Mouse (Mus musculus) spleen, adult 2 months (tissue): ENCODE results near the gene Aip. TPM values are rescaled to one million over a fixed set of nuclear protein-coding genes. Genes with fewer than 3 reads are reported as not detected.

ENCODE experiments used
- DNase-seq, 2 experiments: peaks; one replicate each; pipeline versions ENCODE4 v3.0.0 to v3.0.0-alpha.2; 2012 to 2021; ENCODE audit warnings: low spot score in 2 of 2, low read depth in 1 of 2
- H3K27ac ChIP-seq: fragments of 200-500 bp; 2 replicates; pipeline ENCODE4 v1.5.1; 2012; ENCODE audit warnings: low read length, inconsistent platforms; ENCODE audit not compliant: insufficient read depth
- H3K27me3 ChIP-seq: fragments of 200-500 bp; 2 replicates; pipeline ENCODE4 v1.6.1; 2012; ENCODE audit warnings: mild to moderate bottlenecking, moderate library complexity, low read length, inconsistent platforms; ENCODE audit not compliant: control insufficient read depth, insufficient read depth
- H3K36me3 ChIP-seq: fragments of 200-500 bp; 2 replicates; pipeline ENCODE4 v1.6.1; 2012; ENCODE audit warnings: mild to moderate bottlenecking, low read length, inconsistent platforms; ENCODE audit not compliant: control insufficient read depth, insufficient read depth
- H3K4me1 ChIP-seq: fragments of 200-500 bp; 2 replicates; pipeline ENCODE4 v1.6.1; 2011; ENCODE audit warnings: inconsistent platforms; ENCODE audit not compliant: control insufficient read depth, insufficient read depth, insufficient read length
- H3K4me3 ChIP-seq: fragments of 200-500 bp; 2 replicates; pipeline ENCODE4 v1.5.1; 2011; ENCODE audit warnings: mild to moderate bottlenecking, inconsistent platforms; ENCODE audit not compliant: insufficient read depth, insufficient read length; ENCODE audit errors: extremely low read depth
- CTCF ChIP-seq: fragments of 200-500 bp; IDR thresholded peaks from 2 replicates; pipeline ENCODE4 v1.5.1; 2011; ENCODE audit warnings: mild to moderate bottlenecking, inconsistent platforms; ENCODE audit not compliant: insufficient read depth, insufficient read length, insufficient replicate concordance; ENCODE audit errors: extremely low read depth
- POLR2A ChIP-seq: fragments of 200-500 bp; IDR thresholded peaks from 2 replicates; pipeline ENCODE4 v1.6.1; 2011; ENCODE audit warnings: low read depth, low read length, inconsistent platforms
- WGBS: fragments of 180-500 bp; shearing (Covaris S2); methylation state at CpG from one replicate; pipeline ENCODE4 v1.1.7; 2018; 5-methylcytosine and 5-hydroxymethylcytosine counted together
- polyA plus RNA-seq: library from polyadenylated mRNA; depleted of rRNA; stranded (reverse); fragments of >200 nt; gene quantifications from 2 replicates; pipeline ENCODE4 v1.2.3, GENCODE M21; 2012

The Aip gene
- polyA plus RNA-seq, 1 experiment = 85.3 TPM

GRCm38 (mm10) chr19:4147782-4148490 lies 22.3 kb upstream of the Aip start:
- TF ChIP-seq CTCF (no peak), POLR2A (no peak)
- Histone ChIP-seq H3K27me3 (no peaks in the 10 kb centered on the region), H3K27ac (peak overlapping the region; percentile 72), H3K4me3 (peak overlapping the region; percentile 77), H3K36me3 (peaks cover 18% of the 10 kb centered on the region), H3K4me1 (peaks cover 55% of the 10 kb centered on the region)
- DNase-seq = no peak
- WGBS = 38% methylated on average over 9 of the region's 9 CpGs

- Histone ChIP-seq H3K4me1 (peaks cover 58% of the 10 kb centered on the region), H3K36me3 (peaks cover 14% of the 10 kb centered on the region; the same call in 1 of the 2 replicates), H3K27me3 (no peaks in the 10 kb centered on the region), H3K27ac (peak overlapping the region; percentile 72), H3K4me3 (no peak overlapping the region)
- no peak for DNase-seq
- WGBS = 50% methylated on average over 3 of the region's 3 CpGs
- TF ChIP-seq CTCF (no peak), POLR2A (no peak)
Measured at GRCm38 (mm10) chr19:4147022-4147405, 21.4 kb upstream of the Aip start.

- H3K4me1 ChIP-seq = peaks cover 58% of the 10 kb centered on the region
- no peak overlapping the region for H3K4me3 ChIP-seq
- peaks cover 11% of the 10 kb centered on the region; the same call in 1 of the 2 replicates for H3K36me3 ChIP-seq
- TF ChIP-seq CTCF (no peak), POLR2A (no peak)
- H3K27ac ChIP-seq = peak overlapping the region; percentile 55
- DNase-seq = no peak
- 82% methylated on average over 12 of the region's 12 CpGs for WGBS
- no peaks in the 10 kb centered on the region for H3K27me3 ChIP-seq
Measured at GRCm38 (mm10) chr19:4146366-4147021, 20.8 kb upstream of the Aip start.

DNA sequence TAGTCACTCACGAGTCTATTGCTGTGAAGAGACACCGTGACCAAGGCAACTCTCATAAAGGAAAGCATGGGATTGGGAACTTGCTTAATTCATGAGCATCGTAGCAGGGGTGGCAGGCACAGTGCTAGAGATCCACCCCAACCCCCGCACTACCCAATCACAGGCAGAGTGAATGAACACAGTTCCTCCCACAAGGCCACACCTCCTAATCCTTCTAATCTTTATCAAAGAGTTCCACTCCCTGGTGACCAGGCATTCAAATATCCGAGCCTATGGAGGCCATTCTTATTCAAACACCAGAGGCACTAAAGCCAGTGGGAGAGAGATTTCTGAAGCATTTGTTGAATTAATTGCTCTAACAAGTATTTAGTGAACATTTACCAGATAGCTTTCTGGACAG lies 20.3 kb upstream of the Aip start:
- H3K36me3 ChIP-seq = peaks cover 7% of the 10 kb centered on the region; the same call in 1 of the 2 replicates
- no peaks in the 10 kb centered on the region for H3K27me3 ChIP-seq
- H3K4me3 ChIP-seq = no peak overlapping the region
- no peak overlapping the region for H3K27ac ChIP-seq
- no peak for TF ChIP-seq CTCF
- TF ChIP-seq POLR2A = no peak
- WGBS = 98% methylated on average over 5 of the region's 5 CpGs
- H3K4me1 ChIP-seq = peaks cover 58% of the 10 kb centered on the region
- no peak for DNase-seq

- Histone ChIP-seq H3K4me1 (peaks cover 51% of the 10 kb centered on the region), H3K27ac (peak overlapping the region; percentile 77), H3K36me3 (no peaks in the 10 kb centered on the region), H3K27me3 (no peaks in the 10 kb centered on the region), H3K4me3 (no peak overlapping the region)
- peak in 1 of 2 experiments; percentile 66 for DNase-seq
- WGBS = 30% methylated on average over 16 of the region's 16 CpGs
- TF ChIP-seq CTCF = no peak
- no peak for TF ChIP-seq POLR2A
Measured at GRCm38 (mm10) chr19:4144550-4145498, 19.2 kb upstream of the Aip start.

GRCm38 (mm10) chr19:4143759-4144268 lies 18.2 kb upstream of the Aip start, which contains the start of gene Cabp4:
TSS of gene Cabp4 (minus strand) at chr19:4144033.
- DNase-seq = no peak
- H3K4me3 ChIP-seq = no peak within 1 kb of the TSS
- H3K36me3 ChIP-seq = no peaks in the 10 kb centered on the region
- WGBS = 41% methylated on average over 7 of the region's 7 CpGs
- TF ChIP-seq POLR2A (no peak), CTCF (no peak)
- peak within 1 kb of the TSS; percentile 77 for H3K27ac ChIP-seq
- no peaks in the 10 kb centered on the region for H3K27me3 ChIP-seq
- H3K4me1 ChIP-seq = peaks cover 48% of the 10 kb centered on the region
